Mouse (Mus musculus): Measurements from ENCODE around the gene Cdk8. TPM values are rescaled to one million over a fixed set of nuclear protein-coding genes. Genes with fewer than 3 reads are reported as not detected.

Gene Cdk8
- total RNA-seq, 2 experiments from 2014 or later = 40.7 to 44.5 TPM

DNA sequence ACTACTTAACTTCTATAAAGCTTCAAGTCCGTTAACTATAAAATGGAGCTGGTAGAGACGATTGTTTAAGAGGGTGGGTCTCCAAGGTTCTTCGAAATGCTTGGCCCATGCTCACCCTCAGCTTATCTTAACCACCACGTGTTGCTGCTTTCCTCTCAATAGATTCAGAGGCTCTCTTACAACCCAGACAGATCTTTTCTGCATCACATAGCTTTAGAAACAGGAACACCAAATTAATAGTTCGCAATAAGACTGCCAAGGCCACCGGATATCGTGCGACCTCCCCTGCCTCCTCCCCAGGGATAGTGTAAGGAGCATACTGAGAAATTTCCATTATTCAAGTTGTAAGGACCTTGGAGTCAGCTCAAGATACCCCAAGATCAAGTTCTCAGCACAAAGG lies 87.4 kb downstream of the Cdk8 start:
- Histone ChIP-seq H3K4me3 (no peak overlapping the region), H3K27ac (no peak overlapping the region)
- DNase-seq (ENCODE audit: low spot score in 2 of 2) = no peak

DNA sequence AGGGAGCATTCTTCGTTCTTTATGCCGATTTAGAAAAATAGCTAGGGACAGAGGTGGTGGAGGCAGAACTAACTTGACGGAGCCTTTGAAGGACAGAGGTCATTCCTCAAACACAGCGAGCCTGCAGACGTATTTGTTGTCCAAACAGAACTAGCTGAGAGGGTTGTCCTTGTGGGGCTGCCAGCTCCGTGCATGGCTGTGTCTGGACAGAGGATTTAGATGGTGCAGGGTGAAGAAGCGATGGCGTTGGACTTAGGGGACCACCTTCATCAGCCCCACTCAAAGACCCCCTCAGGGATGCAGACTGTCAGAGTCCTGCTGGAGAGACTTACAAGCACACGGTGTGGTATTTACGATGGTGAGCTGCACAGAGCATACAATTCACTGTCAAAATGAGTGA lies 97.9 kb downstream of the Cdk8 start:
- no peak for TF ChIP-seq CTCF (conservative IDR thresholded peaks at IDR 0.05)
- H3K27ac ChIP-seq = no peak overlapping the region
- no peak overlapping the region for H3K4me3 ChIP-seq
- no peak for DNase-seq (ENCODE audit: low spot score in 2 of 2)

More for the DNA sequence above, 87.4 kb downstream of the Cdk8 start:
- TF ChIP-seq CTCF (conservative IDR thresholded peaks at IDR 0.05) = no peak

DNA sequence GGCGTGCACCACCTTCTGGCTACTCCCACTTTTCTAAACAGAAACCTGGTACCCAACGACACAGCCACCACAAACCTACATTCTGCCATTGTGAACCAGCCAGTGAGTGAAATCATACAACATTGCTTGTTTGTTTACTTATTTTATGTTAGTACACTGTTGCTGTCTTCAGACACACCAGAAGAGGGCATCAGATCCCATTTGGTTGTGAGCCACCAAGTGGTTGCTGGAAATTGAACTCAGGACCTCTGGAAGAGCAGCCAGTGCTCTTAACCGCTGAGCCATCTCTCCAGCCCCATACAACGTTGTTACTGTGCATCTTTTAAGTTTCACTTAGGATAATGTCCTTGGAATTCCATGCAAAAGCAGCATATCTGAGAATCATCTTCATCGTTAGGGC lies 98.5 kb downstream of the Cdk8 start:
- no peak overlapping the region for H3K4me3 ChIP-seq
- H3K27ac ChIP-seq = no peak overlapping the region
- no peak for DNase-seq (ENCODE audit: low spot score in 2 of 2)
- peak; percentile 57 for TF ChIP-seq CTCF (conservative IDR thresholded peaks at IDR 0.05)

DNA sequence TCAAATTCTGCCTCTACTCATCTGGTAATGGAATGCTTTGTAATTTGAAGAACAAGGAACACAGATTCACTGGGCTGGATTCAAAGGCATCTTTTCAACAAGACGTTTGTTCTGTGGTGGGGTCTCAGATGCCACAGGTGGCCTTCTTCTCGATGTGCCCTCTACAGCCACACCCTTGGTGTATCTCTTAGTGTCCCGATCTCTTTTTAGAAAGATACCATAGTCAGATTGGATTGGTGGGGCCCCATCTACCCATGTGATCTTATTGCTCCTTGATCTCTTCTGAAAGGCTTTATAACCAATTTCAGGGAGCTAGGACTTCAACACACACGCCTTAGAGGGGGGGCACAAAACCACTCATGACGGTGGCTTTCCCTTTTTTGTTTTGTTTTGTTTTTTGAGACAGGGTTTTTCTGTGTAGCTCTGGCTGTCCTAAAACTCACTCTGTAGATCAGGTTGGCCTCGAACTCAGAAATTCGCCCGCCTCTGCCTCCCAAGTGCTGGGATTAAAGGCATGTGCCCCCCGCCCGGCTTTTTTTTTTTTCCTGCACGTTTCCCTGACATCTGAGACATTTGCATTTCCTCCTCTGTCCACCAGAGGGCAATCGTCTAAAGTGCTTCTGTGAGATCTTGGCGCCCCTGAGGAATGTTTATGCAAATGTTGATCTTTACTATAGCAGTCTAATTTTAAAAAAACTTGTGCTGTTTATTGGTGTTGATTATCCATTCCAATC lies 99.2 kb downstream of the Cdk8 start:
- Histone ChIP-seq H3K4me3 (no peak overlapping the region), H3K27ac (no peak overlapping the region)
- DNase-seq (ENCODE audit: low spot score in 2 of 2) = peak; percentile 47 to 71
- TF ChIP-seq CTCF (conservative IDR thresholded peaks at IDR 0.05) = peak; percentile 84

DNA sequence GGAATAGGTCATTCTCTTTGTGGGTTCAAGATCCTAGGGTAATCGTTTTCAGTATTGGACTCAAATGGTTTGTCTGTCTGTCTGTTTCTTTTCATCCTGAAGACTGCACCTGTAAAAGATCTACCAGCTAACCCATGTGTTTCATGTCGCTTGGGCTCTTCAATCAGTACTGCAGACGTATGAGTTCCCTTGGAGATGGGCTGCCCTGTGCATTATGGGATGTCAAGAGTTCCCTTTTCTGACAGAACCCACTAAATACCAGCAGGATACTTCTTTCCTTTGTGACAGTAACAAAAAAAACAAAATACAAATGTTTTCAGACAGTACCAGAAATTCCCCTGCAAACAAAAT lies 99.7 kb downstream of the Cdk8 start:
- H3K27ac ChIP-seq = no peak overlapping the region
- TF ChIP-seq CTCF (conservative IDR thresholded peaks at IDR 0.05) = no peak
- DNase-seq (ENCODE audit: low spot score in 2 of 2) = no peak

DNA sequence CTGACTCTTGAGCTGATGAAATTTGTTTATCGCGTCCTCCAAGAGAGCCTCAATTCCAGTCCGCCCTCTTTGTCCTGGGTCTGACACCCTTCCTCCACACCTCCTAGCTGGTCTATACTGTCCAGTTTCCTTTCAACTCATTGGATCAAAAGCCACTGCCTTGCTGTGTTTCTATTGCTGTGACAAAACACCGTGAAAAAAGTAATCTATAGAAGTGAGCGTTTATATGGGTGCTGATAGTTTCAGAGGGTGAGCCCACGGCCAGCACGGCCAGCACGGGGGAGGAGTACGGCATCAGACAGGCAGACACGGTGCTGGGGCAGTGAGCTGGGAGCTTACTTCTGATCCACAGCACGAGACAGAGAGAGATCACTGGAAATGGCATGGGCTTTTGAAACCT lies 100.1 kb downstream of the Cdk8 start:
- H3K27ac ChIP-seq = no peak overlapping the region
- H3K4me3 ChIP-seq = no peak overlapping the region
- DNase-seq (ENCODE audit: low spot score in 2 of 2) = no peak
- TF ChIP-seq CTCF (conservative IDR thresholded peaks at IDR 0.05) = no peak

More for the DNA sequence above, 99.7 kb downstream of the Cdk8 start:
- H3K4me3 ChIP-seq = no peak overlapping the region

DNA sequence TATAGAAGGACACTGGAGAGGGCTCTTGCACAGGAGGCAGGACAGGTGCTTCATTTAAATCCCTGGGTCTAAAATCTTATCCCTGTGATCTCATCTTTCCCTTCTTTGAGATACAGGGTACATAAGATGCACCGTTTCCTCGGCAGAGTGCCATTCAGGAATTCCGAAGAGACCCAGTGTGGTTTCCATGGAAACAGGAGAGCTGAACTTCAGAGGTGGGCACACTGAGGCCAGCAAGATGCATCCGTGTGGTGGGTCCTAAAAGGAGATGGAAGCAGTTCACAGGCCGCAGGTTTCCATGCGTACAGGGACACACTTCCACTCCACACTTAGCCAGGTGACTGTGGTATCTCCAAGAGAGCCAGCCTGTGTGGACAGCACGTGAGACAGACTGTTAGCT lies 101.5 kb downstream of the Cdk8 start:
- TF ChIP-seq CTCF (conservative IDR thresholded peaks at IDR 0.05) = no peak
- no peak overlapping the region for H3K27ac ChIP-seq

DNA sequence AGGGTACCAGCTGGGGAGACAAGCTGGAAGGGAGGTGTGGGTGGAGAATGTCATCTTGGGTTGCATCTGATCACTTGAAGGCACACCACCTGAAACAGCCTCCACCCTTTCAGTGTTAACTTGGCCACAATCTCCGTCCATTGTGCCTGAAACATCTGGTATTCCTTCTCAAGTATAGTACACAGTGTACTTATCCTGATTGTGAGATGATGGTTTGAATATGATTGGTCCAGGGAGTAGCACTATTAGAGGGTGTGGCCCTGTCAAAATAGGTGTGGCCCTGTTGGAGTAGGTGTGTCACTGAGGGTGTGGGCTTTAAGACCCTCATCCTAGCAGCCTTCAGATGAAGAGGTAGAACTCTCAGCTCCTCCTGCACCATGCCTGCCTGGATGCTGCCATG lies 103.4 kb downstream of the Cdk8 start:
- H3K4me3 ChIP-seq = no peak overlapping the region
- DNase-seq (ENCODE audit: low spot score in 2 of 2) = no peak
- H3K27ac ChIP-seq = no peak overlapping the region
- TF ChIP-seq CTCF (conservative IDR thresholded peaks at IDR 0.05) = no peak

More for the DNA sequence above, 101.5 kb downstream of the Cdk8 start:
- DNase-seq (ENCODE audit: low spot score in 2 of 2) = no peak
- H3K4me3 ChIP-seq = no peak overlapping the region

DNA sequence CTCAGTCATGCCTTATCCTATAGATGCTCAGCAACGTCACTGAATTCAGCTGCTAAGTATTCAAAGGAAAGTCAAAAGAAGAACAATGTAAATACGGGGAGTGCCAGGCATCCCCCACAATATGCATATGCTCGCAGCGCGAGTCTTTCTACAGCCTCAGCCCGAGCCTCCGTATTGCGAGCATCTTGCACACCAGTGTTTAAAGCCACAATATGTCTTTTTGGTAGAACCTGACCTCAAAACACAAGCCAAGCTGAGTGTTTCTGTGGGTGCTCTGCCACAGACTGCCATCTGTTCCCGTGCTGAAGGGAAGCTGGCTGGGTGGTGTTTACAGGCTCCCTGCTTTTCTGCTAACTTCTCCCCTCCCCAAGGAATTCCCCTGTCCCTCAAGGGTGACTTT lies 107.0 kb downstream of the Cdk8 start:
- peak; percentile 49 to 52 for DNase-seq (ENCODE audit: low spot score in 2 of 2)
- no peak overlapping the region for H3K27ac ChIP-seq
- no peak overlapping the region; the same call in 1 of the 2 replicates for H3K4me3 ChIP-seq
- TF ChIP-seq CTCF (conservative IDR thresholded peaks at IDR 0.05) = no peak

DNA sequence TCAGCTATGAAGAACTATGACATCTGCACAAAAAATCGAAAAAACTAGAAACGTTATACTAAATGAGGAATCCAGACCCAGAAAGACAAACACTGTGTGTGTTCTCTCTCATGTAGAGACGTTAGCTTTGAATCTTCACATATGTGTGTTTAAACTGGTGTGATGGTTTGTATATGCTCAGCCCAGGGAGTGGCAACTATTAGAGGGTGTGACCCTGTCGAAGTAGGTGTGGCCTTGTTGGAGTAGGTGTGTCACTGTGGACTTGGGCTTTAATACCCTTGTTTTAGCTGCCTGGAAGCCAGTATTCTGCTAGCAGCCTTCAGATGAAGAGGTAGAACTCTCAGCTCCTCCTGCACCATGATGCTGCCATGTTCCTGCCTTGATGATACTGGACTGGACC lies 109.0 kb downstream of the Cdk8 start:
- Histone ChIP-seq H3K27ac (no peak overlapping the region), H3K4me3 (no peak overlapping the region)
- no peak for TF ChIP-seq CTCF (conservative IDR thresholded peaks at IDR 0.05)
- DNase-seq (ENCODE audit: low spot score in 2 of 2) = no peak

DNA sequence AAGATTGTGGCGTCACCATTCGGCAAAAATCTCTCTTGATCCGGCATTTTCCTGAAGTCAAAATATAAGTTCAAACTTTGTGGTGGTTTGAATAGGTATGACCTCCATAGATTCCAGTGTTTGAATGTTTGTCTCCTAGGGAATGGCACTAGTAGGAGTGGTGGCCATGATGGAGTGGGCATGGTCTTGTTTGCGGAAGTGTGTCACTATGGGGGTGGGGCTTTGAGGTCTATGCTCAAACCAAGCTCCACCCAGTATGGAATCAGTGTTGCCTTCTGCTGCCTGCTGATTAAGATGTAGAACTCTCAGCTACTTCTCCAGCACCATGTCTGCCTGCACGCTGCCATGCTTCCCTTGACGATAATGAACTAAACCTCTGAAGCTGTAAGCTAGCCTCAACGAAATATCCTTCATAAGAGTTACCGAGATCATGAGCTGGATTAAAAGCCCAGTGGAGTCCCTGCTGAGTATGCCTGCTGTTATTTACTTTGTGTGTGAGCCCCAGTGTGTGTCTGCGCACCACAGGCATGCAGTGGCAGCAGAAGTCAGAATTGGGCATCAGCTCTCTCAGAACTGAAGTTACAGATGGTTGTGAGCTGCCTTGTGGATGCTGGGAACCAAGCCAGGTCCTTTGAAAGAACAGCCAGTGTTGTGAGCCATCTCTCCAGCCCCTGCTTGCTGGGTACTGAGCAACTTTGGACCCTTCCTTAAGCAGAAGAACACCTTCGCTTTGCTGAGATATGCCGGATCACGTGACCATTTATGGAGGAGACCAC lies 114.1 kb downstream of the Cdk8 start:
- Histone ChIP-seq H3K27ac (no peak overlapping the region), H3K4me3 (no peak overlapping the region)
- no peak for DNase-seq (ENCODE audit: low spot score in 2 of 2)
- TF ChIP-seq CTCF (conservative IDR thresholded peaks at IDR 0.05) = no peak

DNA sequence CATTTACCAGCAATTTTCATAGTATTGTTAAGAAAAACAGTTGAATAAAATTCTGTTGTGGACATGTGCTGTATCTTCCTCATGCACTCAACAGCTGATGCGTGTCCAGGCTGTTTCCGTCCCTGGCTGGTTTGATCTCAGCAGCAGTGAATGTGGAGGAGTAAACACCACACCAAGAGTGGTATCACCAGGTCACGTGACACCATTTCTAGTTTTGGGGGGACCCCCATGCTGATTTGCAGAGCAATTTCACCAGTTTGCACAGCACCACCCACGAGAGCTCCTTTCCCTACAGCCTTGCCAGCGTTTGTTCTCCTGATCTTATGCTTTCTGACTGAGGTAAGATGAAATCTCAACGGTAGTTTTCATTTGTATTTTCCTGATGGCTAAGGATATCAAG lies 116.1 kb downstream of the Cdk8 start:
- TF ChIP-seq CTCF (conservative IDR thresholded peaks at IDR 0.05) = no peak
- DNase-seq (ENCODE audit: low spot score in 2 of 2) = peak in 1 of 2 experiments; percentile 41
- Histone ChIP-seq H3K4me3 (no peak overlapping the region), H3K27ac (no peak overlapping the region)

DNA sequence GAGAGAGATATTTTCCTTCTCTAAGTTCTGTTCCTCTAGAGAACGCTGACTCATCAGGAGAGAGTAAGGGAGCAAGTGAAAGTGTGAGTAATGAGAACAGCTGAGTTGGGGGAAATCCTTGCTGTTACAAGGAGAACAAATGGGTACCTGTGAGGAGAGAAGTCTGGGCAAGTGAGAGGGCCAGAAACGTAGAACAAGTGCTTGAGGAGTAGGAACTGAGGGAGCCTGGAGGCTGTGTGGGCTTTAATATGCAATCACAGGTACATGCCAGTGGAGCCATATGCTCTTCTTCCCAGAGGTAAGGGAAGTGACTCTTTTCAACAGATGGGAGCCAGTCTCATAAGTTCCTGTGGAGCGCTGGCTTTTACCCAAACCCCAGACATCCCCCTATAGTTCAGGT lies 118.2 kb downstream of the Cdk8 start:
- DNase-seq (ENCODE audit: low spot score in 2 of 2) = peak in 1 of 2 experiments; percentile 37
- no peak for TF ChIP-seq CTCF (conservative IDR thresholded peaks at IDR 0.05)

DNA sequence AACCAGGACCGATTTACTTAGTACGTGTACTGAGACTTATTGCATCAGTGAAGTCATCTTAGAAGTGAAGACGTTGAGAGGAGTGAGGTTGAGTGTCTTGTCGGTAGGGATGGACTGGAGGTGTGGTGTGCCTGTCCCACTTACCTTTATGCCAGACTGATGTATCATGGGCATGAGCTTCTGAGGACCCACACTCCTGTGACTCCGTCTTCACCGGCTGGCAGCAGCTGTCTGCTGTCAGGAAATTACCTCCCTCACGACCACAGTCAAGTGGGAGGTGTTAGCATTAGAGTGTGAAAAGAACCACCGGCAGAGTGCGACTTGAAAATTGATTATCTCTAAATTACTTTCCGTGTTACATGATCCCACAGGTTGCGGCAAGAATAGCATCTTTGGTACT lies 119.8 kb downstream of the Cdk8 start:
- no peak for DNase-seq (ENCODE audit: low spot score in 2 of 2)
- no peak for TF ChIP-seq CTCF (conservative IDR thresholded peaks at IDR 0.05)
- no peak overlapping the region for H3K27ac ChIP-seq

More for the DNA sequence above, 118.2 kb downstream of the Cdk8 start:
- H3K27ac ChIP-seq = no peak overlapping the region
- no peak overlapping the region for H3K4me3 ChIP-seq

More for the DNA sequence above, 119.8 kb downstream of the Cdk8 start:
- H3K4me3 ChIP-seq = no peak overlapping the region
